Mouse (Mus musculus) ES-E14 (cell line): Measurements from ENCODE around the gene Map4k3. TPM values are rescaled to one million over a fixed set of nuclear protein-coding genes. Genes with fewer than 3 reads are reported as not detected.

Source experiments
- DNase-seq: peaks from one replicate; pipeline ENCODE4 v3.0.0-alpha.2; 2013; ENCODE audit warnings: low read depth, low spot score
- H3K27ac ChIP-seq: 2 replicates; pipeline ENCODE4 v1.5.1; 2012; ENCODE audit warnings: low read depth, mild to moderate bottlenecking, low read length, moderate library complexity, mixed read lengths; ENCODE audit not compliant: poor library complexity, insufficient read depth, severe bottlenecking
- H3K36me3 ChIP-seq: 2 replicates; pipeline ENCODE4 v1.6.1; 2012; ENCODE audit warnings: mild to moderate bottlenecking, low read length, moderate library complexity, mixed read lengths; ENCODE audit not compliant: control insufficient read depth, poor library complexity, insufficient read depth, severe bottlenecking
- H3K4me1 ChIP-seq, 2 experiments: fragments of 150-350 bp in 1 of 2; sonication (generic) in 1 of 2; 2 replicates each; pipeline ENCODE4 v1.6.1; 2012; ENCODE audit warnings: low read length in 2 of 2, mild to moderate bottlenecking in 1 of 2, mixed read lengths in 1 of 2; ENCODE audit not compliant: control insufficient read depth in 2 of 2, insufficient read depth in 2 of 2, poor library complexity in 1 of 2
- H3K4me3 ChIP-seq, 2 experiments: fragments of 150-350 bp in 1 of 2; sonication (generic) in 1 of 2; 2 replicates each; pipeline ENCODE4 v1.5.1; 2012; ENCODE audit warnings: low read length in 2 of 2, low read depth in 1 of 2, mild to moderate bottlenecking in 1 of 2, mixed read lengths in 1 of 2; ENCODE audit not compliant: insufficient read depth in 1 of 2, poor library complexity in 1 of 2, severe bottlenecking in 1 of 2
- H3K9ac ChIP-seq: 2 replicates; pipeline ENCODE4 v1.6.1; 2012; ENCODE audit warnings: low read depth, mild to moderate bottlenecking, low read length, mixed read lengths; ENCODE audit not compliant: poor library complexity, insufficient read depth, severe bottlenecking
- H3K9me3 ChIP-seq: fragments of 150-350 bp; sonication (generic); 2 replicates; pipeline ENCODE4 v1.6.1; 2012; ENCODE audit warnings: low read depth, mild to moderate bottlenecking, low read length; ENCODE audit not compliant: control insufficient read depth, insufficient read depth
- CHD2 ChIP-seq: IDR thresholded peaks from 2 replicates; pipeline ENCODE4 v1.6.1; 2014; ENCODE audit warnings: mild to moderate bottlenecking, low read depth, low read length, inconsistent platforms
- HCFC1 ChIP-seq: IDR thresholded peaks from 2 replicates; pipeline ENCODE4 v1.6.1; 2012; ENCODE audit warnings: low read length, inconsistent platforms, borderline replicate concordance; ENCODE audit not compliant: insufficient read depth
- MAFK ChIP-seq: IDR thresholded peaks from 2 replicates; pipeline ENCODE4 v1.6.1; 2014; ENCODE audit warnings: mild to moderate bottlenecking, low read depth, low read length, inconsistent platforms; ENCODE audit not compliant: insufficient read depth
- ZC3H11A ChIP-seq: IDR thresholded peaks from 2 replicates; pipeline ENCODE4 v1.6.1; 2012; ENCODE audit warnings: low read depth, mild to moderate bottlenecking, inconsistent platforms, low read length, borderline replicate concordance
- ZNF384 ChIP-seq: IDR thresholded peaks from 2 replicates; pipeline ENCODE4 v1.6.1; 2012; ENCODE audit warnings: low read depth, low read length, inconsistent platforms
- in situ Hi-C, 2 experiments: fragments of 600-800 bp; cut with MboI; formaldehyde crosslinking; loops; one replicate each; pipeline ENCODE4 v1.15.1; 2025; ENCODE audit warnings: low sequenced_read_pairs in 2 of 2, inconsistent platforms in 1 of 2; ENCODE audit not compliant: unreplicated experiment in 2 of 2
- total RNA-seq: library from RNA; depleted of rRNA; stranded (reverse); fragments of 300-350 nt; gene quantifications from 2 replicates; pipeline ENCODE4 v1.2.3, GENCODE M21; 2012

Map4k3 gene
- total RNA-seq, 1 experiment = 22.3 TPM

DNA sequence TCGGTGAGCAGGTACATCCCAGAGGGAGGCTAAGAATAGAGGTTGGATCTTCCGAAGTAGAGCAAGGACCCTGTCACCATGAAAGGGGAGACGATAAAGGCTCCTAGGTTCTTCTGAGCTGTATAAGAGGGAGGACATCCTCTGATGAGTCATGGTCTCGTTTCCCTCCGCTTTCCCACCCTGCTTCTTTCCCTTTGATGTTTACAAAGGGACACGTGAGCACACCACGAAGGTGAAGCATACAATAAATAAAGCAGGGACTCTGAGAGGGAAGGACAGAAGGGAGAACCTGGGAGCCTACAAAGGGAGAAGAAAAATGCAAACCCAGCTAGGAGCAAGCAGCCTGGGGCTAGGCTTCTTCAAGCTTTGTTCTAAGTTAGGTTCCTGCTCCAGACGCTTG is 26.3 kb upstream of the Map4k3 start:
- Histone ChIP-seq H3K9ac (no peak overlapping the region), H3K4me1 (peaks cover 0 to 5% of the 10 kb centered on the region in 2 experiments; a peak in 2 of 4 replicates), H3K9me3 (no peaks in the 10 kb centered on the region), H3K4me3 (no peak overlapping the region), H3K27ac (no peak overlapping the region), H3K36me3 (no peaks in the 10 kb centered on the region)
- no peak for DNase-seq
- in situ Hi-C loops = no loop called here
- no peak for TF ChIP-seq MAFK
- TF ChIP-seq CHD2 = no peak
- no peak for TF ChIP-seq ZC3H11A
- no peak for TF ChIP-seq ZNF384
- TF ChIP-seq HCFC1 = no peak

GRCm38 (mm10) chr17:80752466-80752865 is 24.2 kb upstream of the Map4k3 start:
- Histone ChIP-seq H3K36me3 (no peaks in the 10 kb centered on the region), H3K4me1 (peaks cover 0 to 5% of the 10 kb centered on the region in 2 experiments; a peak in 2 of 4 replicates), H3K4me3 (no peak overlapping the region), H3K9ac (no peak overlapping the region), H3K9me3 (no peaks in the 10 kb centered on the region), H3K27ac (no peak overlapping the region)
- in situ Hi-C loops = no loop called here
- TF ChIP-seq MAFK (no peak), HCFC1 (no peak), CHD2 (no peak), ZNF384 (no peak), ZC3H11A (no peak)
- DNase-seq = no peak

DNA sequence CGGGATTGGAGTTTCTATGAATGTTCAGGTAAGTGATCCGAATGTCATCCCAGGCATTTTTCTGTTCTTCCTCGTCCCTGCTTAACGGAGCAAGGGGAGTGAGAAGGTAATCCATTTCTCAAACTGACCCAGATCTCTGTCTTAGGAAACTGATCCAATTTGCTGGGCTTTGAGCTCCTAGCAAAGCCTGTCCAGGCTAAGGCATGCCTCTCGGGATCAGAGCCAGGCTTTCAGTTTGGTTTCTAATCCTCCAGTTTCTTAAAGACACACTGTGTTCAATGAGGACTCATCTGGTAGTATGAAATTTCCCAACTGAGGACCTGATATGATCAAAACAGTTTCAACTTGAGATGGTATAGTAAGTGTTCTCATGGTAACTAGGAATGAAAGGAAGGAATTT is 11.1 kb upstream of the Map4k3 start:
- Histone ChIP-seq H3K27ac (no peak overlapping the region), H3K4me1 (no peaks in the 10 kb centered on the region), H3K4me3 (no peak overlapping the region), H3K9me3 (no peaks in the 10 kb centered on the region), H3K9ac (no peak overlapping the region), H3K36me3 (no peaks in the 10 kb centered on the region)
- no peak for DNase-seq
- TF ChIP-seq HCFC1 (no peak), CHD2 (no peak), ZC3H11A (no peak), MAFK (no peak), ZNF384 (no peak)
- in situ Hi-C loops = no loop called here

DNA sequence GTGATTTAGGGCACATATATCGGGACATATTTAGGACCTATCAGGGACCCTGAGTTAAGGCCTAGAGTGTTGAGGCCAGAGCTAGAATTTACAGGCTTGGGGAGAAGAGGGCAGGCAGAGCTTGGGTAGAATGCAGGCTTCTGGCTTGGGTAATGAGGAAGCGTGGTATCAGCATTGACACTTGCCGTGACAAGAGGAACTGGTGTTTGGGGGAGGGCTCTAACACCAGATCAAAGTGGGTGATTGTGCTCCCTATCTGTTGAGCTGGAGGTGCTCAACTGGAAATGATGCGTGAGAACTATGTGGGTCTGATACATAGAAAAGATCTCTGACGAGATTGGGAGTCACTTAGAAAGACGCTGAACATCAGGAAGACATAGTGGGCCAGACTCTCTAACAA is 6.4 kb upstream of the Map4k3 start:
- no peak overlapping the region for H3K9ac ChIP-seq
- no peak overlapping the region for H3K4me3 ChIP-seq
- no peak overlapping the region for H3K27ac ChIP-seq
- H3K9me3 ChIP-seq = no peaks in the 10 kb centered on the region
- no peaks in the 10 kb centered on the region for H3K36me3 ChIP-seq
- TF ChIP-seq HCFC1 (no peak), CHD2 (no peak), ZC3H11A (no peak), ZNF384 (no peak), MAFK (no peak)
- no peaks in the 10 kb centered on the region for H3K4me1 ChIP-seq
- DNase-seq = no peak
- in situ Hi-C loops = no loop called here
